Mouse (Mus musculus) embryo, embryonic 10 days (tissue): ENCODE data around the gene Knstrn.

Source experiments
- DNase-seq: peaks from one replicate; pipeline ENCODE4 v3.0.0-alpha.2; 2015; ENCODE audit warnings: low spot score

Knstrn gene

DNA sequence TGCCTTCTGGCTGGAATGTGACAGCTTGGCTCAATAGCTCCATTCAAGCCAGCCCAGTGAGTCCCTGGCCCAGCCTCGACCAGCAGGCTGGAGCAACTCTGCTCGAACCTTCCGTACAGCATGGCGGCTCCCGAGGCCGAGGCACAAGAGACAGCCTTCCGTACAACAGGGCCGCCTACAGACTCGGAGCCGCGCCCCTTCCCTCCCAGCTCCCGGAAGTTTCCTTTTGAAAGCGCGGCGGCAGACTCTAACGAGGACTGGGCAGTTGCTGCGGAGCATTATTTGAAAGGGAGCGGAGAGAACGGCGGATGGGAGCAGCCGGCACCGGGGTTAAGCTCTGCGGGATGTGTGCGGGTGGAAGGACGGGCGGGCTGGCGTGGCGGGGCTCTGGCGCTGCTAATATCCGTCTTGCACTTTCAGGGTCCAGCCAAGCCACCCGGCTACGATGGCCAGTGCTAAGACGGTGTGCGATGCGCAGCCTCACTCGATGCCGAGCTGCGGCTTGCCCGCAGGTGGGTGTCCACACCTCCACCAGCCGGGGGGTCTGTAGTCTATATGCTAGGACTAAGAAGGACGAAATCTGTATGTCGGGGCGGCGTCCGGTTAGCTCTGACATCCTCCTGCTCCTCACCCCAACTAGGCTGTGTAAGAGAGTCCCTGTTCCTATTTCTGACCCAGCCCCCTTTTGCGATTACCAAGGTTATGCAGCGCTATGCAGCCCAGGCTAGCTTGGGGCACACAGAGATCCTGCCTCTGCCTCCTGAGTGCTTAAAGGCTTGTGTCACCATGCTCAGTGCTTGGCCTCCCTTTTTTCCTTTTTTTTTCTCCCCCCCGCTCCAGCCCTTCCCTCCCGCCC, at the start of gene Knstrn:
Gene Knstrn, plus strand, starts transcription at position 23 of the 856 bp plus-strand sequence.
- DNase-seq, result peak; percentile 99

- DNase-seq, result peak; percentile 56
Measured at GRCm38 (mm10) chr2:118764094-118764831, 49.5 kb upstream of the Knstrn start.

- no peak for DNase-seq
Measured at GRCm38 (mm10) chr2:118764875-118765274, 48.9 kb upstream of the Knstrn start.

DNA sequence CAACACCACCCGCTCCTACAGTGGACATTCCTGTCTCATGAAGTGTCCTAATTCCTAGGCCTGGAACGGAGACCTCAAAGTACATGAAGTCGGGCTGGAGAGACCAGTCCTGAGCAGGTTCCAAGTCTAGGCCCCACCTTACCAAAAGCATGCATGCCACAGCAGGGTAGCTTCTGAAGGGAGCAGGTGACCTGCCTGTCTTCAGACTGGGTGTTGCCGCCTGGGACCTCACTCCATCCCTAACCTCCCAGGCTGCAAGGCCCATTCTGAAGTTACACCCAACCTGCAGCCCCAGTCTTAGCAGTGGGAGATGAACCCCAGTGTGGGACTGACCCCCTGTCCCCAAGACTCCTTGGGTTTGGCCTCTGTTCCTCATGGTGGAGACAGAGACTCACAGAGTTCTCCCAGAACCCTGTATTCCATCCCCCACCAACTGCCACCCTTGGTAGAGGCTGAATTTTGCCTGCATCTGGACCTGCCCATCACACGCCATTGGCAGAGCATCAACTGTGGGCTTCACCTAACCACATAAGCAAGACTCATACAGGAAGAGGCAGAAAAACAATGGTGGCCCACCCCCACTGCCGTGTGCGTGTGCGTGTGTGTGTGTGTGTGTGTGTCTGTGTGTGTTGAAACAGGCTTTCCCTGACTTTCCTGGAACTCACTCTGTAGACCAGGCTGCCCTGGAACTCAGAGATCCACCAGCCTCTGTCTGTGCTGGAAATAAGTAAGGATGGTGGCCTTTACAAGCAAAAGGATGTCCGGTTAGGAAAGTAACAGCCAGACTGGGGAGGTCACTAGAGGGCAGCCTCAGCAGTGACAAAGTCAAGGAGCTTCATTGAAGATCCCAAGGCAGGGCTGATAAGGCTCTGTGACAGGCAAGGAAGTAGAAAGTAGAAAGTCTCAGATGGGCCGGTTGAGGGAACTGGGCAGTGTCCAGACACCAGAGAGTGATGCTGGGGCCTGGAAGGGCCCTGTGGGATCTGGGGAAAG, 47.5 kb upstream of the Knstrn start:
- DNase-seq, result no peak

DNA sequence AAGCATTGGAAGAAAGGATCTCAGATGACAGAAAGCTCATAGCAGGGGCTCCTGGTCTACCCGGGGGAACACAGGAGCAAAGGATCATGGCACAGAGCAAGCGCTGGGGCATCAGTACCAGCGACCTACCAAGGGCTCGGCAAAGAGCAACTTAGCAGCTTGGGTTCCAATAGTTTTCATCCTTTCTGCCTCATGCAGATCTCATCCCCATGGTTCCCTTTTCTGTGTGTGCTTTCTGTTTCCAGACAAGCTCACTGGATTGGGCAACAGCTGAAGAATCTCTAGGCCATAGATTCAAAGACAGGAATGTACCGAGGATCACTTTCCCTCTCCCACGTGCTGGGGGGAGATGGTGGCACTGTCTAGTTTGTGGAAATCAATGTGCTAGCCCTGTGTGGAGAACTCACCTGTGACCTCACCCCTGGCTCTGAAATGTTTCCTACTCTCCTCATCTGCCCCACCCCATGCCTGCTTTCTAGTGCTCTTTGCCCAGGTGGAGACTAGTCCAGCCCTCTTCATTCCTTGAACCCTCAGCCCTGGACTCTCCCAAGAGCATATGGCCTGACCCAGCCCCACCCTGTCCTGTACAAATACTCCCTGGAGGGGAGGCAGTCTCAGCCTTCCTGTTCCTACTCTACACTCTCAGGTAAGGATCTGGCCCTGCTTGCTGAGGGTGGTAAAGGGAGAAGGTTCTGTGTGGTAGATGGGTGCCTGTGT, 41.5 kb upstream of the Knstrn start, which contains the start of gene Phgr1:
Gene Phgr1, plus strand, starts transcription at position 612 of the 717 bp plus-strand sequence.
- no peak for DNase-seq

DNA sequence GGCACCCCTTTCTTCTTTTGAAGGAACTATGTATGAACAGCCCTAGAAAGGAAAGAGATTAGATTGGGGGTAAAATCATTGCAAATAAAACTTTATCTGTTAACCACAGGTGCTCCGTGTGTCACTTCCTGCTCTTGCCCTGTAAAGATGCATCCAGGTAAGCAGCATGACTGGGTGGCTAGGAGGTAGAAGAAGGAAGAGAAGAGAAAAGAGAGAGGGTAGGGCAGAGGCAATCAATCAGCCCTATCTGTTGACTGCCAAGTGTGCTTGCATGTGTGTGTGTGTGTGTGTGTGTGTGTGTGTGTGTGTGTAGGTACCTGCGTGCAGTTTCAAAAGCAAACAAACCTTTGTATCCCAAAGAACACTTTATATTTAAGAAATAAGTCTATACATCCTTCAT, 39.3 kb upstream of the Knstrn start:
- no peak for DNase-seq

DNA sequence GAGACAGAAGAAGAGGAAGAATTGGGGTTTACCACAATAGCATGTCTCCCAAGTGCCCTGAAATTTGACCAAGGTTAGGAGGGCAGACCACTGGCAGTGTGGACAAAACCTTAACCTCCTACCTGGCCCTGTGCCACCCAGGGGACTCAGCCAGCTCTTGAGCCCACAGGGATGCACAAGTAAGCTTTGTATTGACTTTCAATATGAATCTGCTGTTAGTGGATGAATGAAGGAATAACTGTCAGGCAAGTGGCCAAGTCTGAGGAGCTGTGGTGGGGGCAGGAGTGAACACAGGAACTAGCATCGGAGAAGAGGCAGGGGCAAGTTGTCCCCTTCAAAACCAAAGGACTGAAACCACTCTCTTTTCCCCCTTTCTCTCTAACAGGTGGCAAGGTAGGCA, 38.4 kb upstream of the Knstrn start:
- no peak for DNase-seq

GRCm38 (mm10) chr2:118775846-118776245, 38.0 kb upstream of the Knstrn start:
- DNase-seq, result no peak

- no peak for DNase-seq
Measured at GRCm38 (mm10) chr2:118776295-118776694, 37.5 kb upstream of the Knstrn start.

GRCm38 (mm10) chr2:118778418-118778817, 35.4 kb upstream of the Knstrn start:
- DNase-seq, result no peak

- DNase-seq, result peak; percentile 24
Measured at GRCm38 (mm10) chr2:118779065-118779464, 34.7 kb upstream of the Knstrn start.

GRCm38 (mm10) chr2:118779504-118780480, 34.0 kb upstream of the Knstrn start, which contains the start of gene Disp2:
Gene Disp2 (plus strand): TSS chr2:118779719.
- DNase-seq, result peak; percentile 95

DNA sequence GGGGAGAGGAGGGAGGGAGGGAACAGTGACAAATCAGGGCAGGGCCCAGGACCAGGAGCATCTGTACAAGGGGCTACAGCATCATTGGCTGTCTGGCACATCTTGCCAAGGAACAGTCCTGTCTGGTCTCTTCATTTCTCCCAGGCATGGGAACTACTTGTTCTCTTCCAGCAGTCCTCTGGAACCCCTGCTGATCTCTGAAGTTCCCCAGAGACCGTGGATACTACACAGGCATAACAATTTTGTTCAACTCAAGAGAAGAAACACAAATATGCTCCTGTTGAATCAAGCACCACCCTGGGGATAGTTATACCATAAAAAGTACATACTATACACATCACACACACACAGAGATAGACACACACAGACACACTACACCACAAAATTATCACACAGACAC, 32.7 kb upstream of the Knstrn start:
- DNase-seq, result no peak

- DNase-seq, result no peak
Measured at GRCm38 (mm10) chr2:118782303-118782702, 31.5 kb upstream of the Knstrn start.

- DNase-seq, result no peak
Measured at GRCm38 (mm10) chr2:118783093-118783492, 30.7 kb upstream of the Knstrn start.

- DNase-seq, result no peak
Measured at GRCm38 (mm10) chr2:118783663-118784062, 30.1 kb upstream of the Knstrn start.

- DNase-seq, result no peak
Measured at GRCm38 (mm10) chr2:118786525-118786924, 27.3 kb upstream of the Knstrn start.

GRCm38 (mm10) chr2:118789501-118789900, 24.3 kb upstream of the Knstrn start:
- no peak for DNase-seq

DNA sequence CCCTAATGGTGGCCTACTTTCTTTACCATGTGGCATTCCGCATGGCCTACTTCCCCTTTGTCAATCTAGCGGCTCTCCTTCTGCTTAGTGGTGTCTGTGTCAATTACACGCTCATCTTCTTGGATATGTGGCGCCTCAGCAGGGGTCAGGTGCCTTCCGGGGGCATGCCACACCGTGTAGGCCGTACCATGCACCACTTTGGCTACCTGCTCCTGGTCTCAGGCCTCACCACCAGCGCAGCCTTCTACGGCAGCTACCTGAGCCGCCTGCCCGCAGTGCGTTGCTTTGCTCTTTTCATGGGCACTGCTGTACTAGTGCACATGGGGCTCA, 23.6 kb upstream of the Knstrn start:
- no peak for DNase-seq
